Mouse (Mus musculus): Measurements from ENCODE around the gene Ncapd2.

GRCm38 (mm10) chr6:125128724-125129123 is 62.8 kb downstream of the Ncapd2 start:
- TF ChIP-seq CTCF (IDR thresholded peaks at IDR 0.05; ENCODE audit: extremely low read depth, insufficient read depth, insufficient read length, insufficient replicate concordance) (no peak), POLR2A (IDR thresholded peaks at IDR 0.05; ENCODE audit: low read depth, low read length) (no peak)

All from spleen, adult 2 months (tissue).